Mouse (Mus musculus): ENCODE results near the gene Atoh1.

Gene Atoh1

GRCm38 (mm10) chr6:64728499-64729198, at the start of gene Atoh1:
Atoh1 (plus strand) TSS chr6:64729125.
- no peak for DNase-seq

- peak; percentile 17 for DNase-seq
Measured at GRCm38 (mm10) chr6:64683974-64684373, 45.0 kb upstream of the Atoh1 start.

GRCm38 (mm10) chr6:64684973-64685372, 44.0 kb upstream of the Atoh1 start:
- DNase-seq: peak; percentile 41

GRCm38 (mm10) chr6:64688181-64688944, 40.6 kb upstream of the Atoh1 start:
- no peak for DNase-seq

- DNase-seq: no peak
Measured at GRCm38 (mm10) chr6:64694688-64695087, 34.2 kb upstream of the Atoh1 start.

GRCm38 (mm10) chr6:64703659-64704058, 25.3 kb upstream of the Atoh1 start:
- DNase-seq: no peak

GRCm38 (mm10) chr6:64727751-64728403, 1.0 kb upstream of the Atoh1 start:
- DNase-seq: no peak

- peak; percentile 4 for DNase-seq
Measured at GRCm38 (mm10) chr6:64729231-64730011, 496 bp downstream of the Atoh1 start.

GRCm38 (mm10) chr6:64730030-64730429, 1.1 kb downstream of the Atoh1 start:
- no peak for DNase-seq

GRCm38 (mm10) chr6:64730506-64731020, 1.6 kb downstream of the Atoh1 start:
- DNase-seq: no peak

GRCm38 (mm10) chr6:64731126-64731525, 2.2 kb downstream of the Atoh1 start:
- no peak for DNase-seq

GRCm38 (mm10) chr6:64731621-64732320, 2.8 kb downstream of the Atoh1 start:
- DNase-seq: no peak

- DNase-seq: no peak
Measured at GRCm38 (mm10) chr6:64733311-64733710, 4.4 kb downstream of the Atoh1 start.

GRCm38 (mm10) chr6:64734441-64735320, 5.8 kb downstream of the Atoh1 start:
- DNase-seq: peak; percentile 9

GRCm38 (mm10) chr6:64736317-64736716, 7.4 kb downstream of the Atoh1 start:
- no peak for DNase-seq

GRCm38 (mm10) chr6:64742915-64743489, 14.1 kb downstream of the Atoh1 start:
- no peak for DNase-seq

GRCm38 (mm10) chr6:64754515-64754914, 25.6 kb downstream of the Atoh1 start:
- DNase-seq: no peak

- no peak for DNase-seq
Measured at GRCm38 (mm10) chr6:64763901-64764300, 35.0 kb downstream of the Atoh1 start.

- no peak for DNase-seq
Measured at GRCm38 (mm10) chr6:64773430-64773829, 44.5 kb downstream of the Atoh1 start.

Data from right cerebral cortex, adult 18-20 months (tissue).